Mouse (Mus musculus) stomach, postnatal 0 days (tissue): Measurements from ENCODE around the gene Wasf2.

Experiments used
- CTCF ChIP-seq: IDR thresholded peaks from 2 replicates; pipeline ENCODE4 v1.5.1; 2016; ENCODE audit warnings: antibody characterized with exemption, low read depth, mild to moderate bottlenecking, moderate library complexity
- EP300 ChIP-seq: optimal IDR thresholded peaks from 2 replicates; pipeline ENCODE3; 2016; ENCODE audit warnings: antibody characterized with exemption

DNA sequence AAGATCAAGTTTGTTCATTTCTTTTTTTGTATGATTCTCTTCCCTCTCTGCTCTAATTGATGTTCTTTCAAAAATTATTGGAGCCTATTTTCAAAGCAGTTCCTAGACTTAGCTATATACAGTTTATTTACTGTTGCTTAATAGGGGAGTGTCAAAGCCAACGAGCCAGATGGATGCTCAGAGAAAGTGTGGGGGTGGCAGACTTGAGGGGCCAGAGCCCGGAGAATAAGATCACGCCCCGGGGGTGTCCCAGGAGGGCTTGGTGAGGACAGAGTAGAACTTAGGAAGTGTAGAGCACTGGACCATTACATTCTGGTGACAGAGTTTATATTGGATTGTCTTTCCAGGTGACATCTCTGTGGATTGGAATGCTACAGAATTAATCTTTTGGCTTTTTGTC, 30.5 kb downstream of the Wasf2 start:
- TF ChIP-seq CTCF, result no peak
- no peak for TF ChIP-seq EP300
